Mouse (Mus musculus) E14TG2a.4 (cell line): ENCODE measurements at regions not wholly inside any gene's neighbourhood (a gene's known extent, or its start where the extent isn't known, plus 50 kb on each side); places are given as distances from the start of the nearest gene placed in this dataset.
"Not testable (repeated sequence)": the region's sequence is repeated elsewhere in the genome, so short reads cannot be mapped to it uniquely, and the experiment has no call there.

ENCODE experiments used
- H3K27me3 ChIP-seq: 2 replicates; pipeline ENCODE4 v1.6.1; 2014; ENCODE audit warnings: low read length, control low read depth; ENCODE audit not compliant: insufficient read depth
- H3K36me3 ChIP-seq: 2 replicates; pipeline ENCODE4 v1.6.1; 2014; ENCODE audit warnings: low read length, control low read depth; ENCODE audit not compliant: insufficient read depth
- H3K4me1 ChIP-seq: replicated peaks from 2 replicates; pipeline ENCODE4 v1.6.1; 2014; ENCODE audit warnings: low read depth, low read length, control low read depth
- H3K4me3 ChIP-seq: replicated peaks from 2 replicates; pipeline ENCODE4 v1.5.1; 2014; ENCODE audit warnings: mild to moderate bottlenecking, low read length
- H3K9me3 ChIP-seq: 2 replicates; pipeline ENCODE4 v1.6.1; 2014; ENCODE audit warnings: low read length, control low read depth
- CTCF ChIP-seq: conservative IDR thresholded peaks from 2 replicates; pipeline ENCODE4 v1.5.1; 2014; ENCODE audit warnings: low read length
- NANOG ChIP-seq: IDR thresholded peaks from 2 replicates; pipeline ENCODE4 v1.6.1; 2014; ENCODE audit warnings: borderline replicate concordance, low read length, mixed read lengths
- POU5F1 ChIP-seq: IDR thresholded peaks from 2 replicates; pipeline ENCODE4 v1.6.1; 2014; ENCODE audit warnings: low read length, borderline replicate concordance

GRCm38 (mm10) chr13:5641743-5642510 lies 219.4 kb upstream of the Klf6 start:
- H3K27me3 ChIP-seq = no peaks in the 10 kb centered on the region
- no peaks in the 10 kb centered on the region for H3K36me3 ChIP-seq
- peaks cover 20% of the 10 kb centered on the region for H3K9me3 ChIP-seq
- no peak for TF ChIP-seq NANOG
- no peak for TF ChIP-seq CTCF
- no peak for TF ChIP-seq POU5F1
- no peaks in the 10 kb centered on the region for H3K4me1 ChIP-seq
- H3K4me3 ChIP-seq = no peak overlapping the region

- TF ChIP-seq NANOG (no peak), POU5F1 (no peak), CTCF (no peak)
- H3K36me3 ChIP-seq = no peaks in the 10 kb centered on the region
- H3K4me1 ChIP-seq = no peaks in the 10 kb centered on the region
- H3K9me3 ChIP-seq = peaks cover 16% of the 10 kb centered on the region
- H3K27me3 ChIP-seq = no peaks in the 10 kb centered on the region
- H3K4me3 ChIP-seq = no peak overlapping the region
These were observed 213.0 kb upstream of the Klf6 start for GRCm38 (mm10) chr13:5648276-5648675.

GRCm38 (mm10) chr13:5657556-5657955 lies 203.7 kb upstream of the Klf6 start:
- no peaks in the 10 kb centered on the region for H3K4me1 ChIP-seq
- no peak overlapping the region for H3K4me3 ChIP-seq
- H3K27me3 ChIP-seq = no peaks in the 10 kb centered on the region
- H3K36me3 ChIP-seq = no peaks in the 10 kb centered on the region
- no peaks in the 10 kb centered on the region for H3K9me3 ChIP-seq
- TF ChIP-seq CTCF (no peak), NANOG (no peak), POU5F1 (no peak)

GRCm38 (mm10) chr13:5666235-5667007 lies 194.9 kb upstream of the Klf6 start:
- TF ChIP-seq CTCF (no peak), POU5F1 (no peak), NANOG (no peak)
- Histone ChIP-seq H3K36me3 (no peaks in the 10 kb centered on the region), H3K4me1 (peaks cover 5% of the 10 kb centered on the region), H3K27me3 (no peaks in the 10 kb centered on the region), H3K9me3 (no peaks in the 10 kb centered on the region), H3K4me3 (no peak overlapping the region)

GRCm38 (mm10) chr13:5675668-5676067 lies 185.6 kb upstream of the Klf6 start:
- peaks cover 8% of the 10 kb centered on the region for H3K4me1 ChIP-seq
- TF ChIP-seq POU5F1 = no peak
- H3K4me3 ChIP-seq = no peak overlapping the region
- no peaks in the 10 kb centered on the region for H3K27me3 ChIP-seq
- H3K36me3 ChIP-seq = no peaks in the 10 kb centered on the region
- no peaks in the 10 kb centered on the region for H3K9me3 ChIP-seq

- H3K4me1 ChIP-seq = peaks cover 24% of the 10 kb centered on the region
These were observed 171.2 kb upstream of the Klf6 start for GRCm38 (mm10) chr13:5690124-5690523.

GRCm38 (mm10) chr13:5690680-5691079 lies 170.6 kb upstream of the Klf6 start:
- H3K27me3 ChIP-seq = not testable (repeated sequence)
- TF ChIP-seq POU5F1 = peak; percentile 54; the same call in 1 of the 2 replicates
- TF ChIP-seq NANOG = peak; percentile 84; the same call in 1 of the 2 replicates
- Histone ChIP-seq H3K9me3 (peaks cover 35% of the 10 kb centered on the region), H3K36me3 (peaks cover 30% of the 10 kb centered on the region), H3K4me3 (peak overlapping the region; percentile 43), H3K4me1 (peaks cover 26% of the 10 kb centered on the region)

More at GRCm38 (mm10) chr13:5690124-5690523, 171.2 kb upstream of the Klf6 start:
- Histone ChIP-seq H3K9me3 (peaks cover 35% of the 10 kb centered on the region), H3K4me3 (peak overlapping the region; percentile 43), H3K36me3 (peaks cover 30% of the 10 kb centered on the region), H3K27me3 (no peaks in the 10 kb centered on the region)
- no peak for TF ChIP-seq CTCF
- TF ChIP-seq NANOG = peak; percentile 50; the same call in 1 of the 2 replicates

- 0 out of 2 replicates have a peak, but pooled peaks have one; percentile 2 for TF ChIP-seq CTCF
- no peak for TF ChIP-seq NANOG
- Histone ChIP-seq H3K27me3 (no peaks in the 10 kb centered on the region), H3K9me3 (peaks cover 15% of the 10 kb centered on the region), H3K4me3 (no peak overlapping the region), H3K4me1 (peaks cover 38% of the 10 kb centered on the region), H3K36me3 (peaks cover 22% of the 10 kb centered on the region)
These were observed 166.7 kb upstream of the Klf6 start for GRCm38 (mm10) chr13:5694626-5695025.

GRCm38 (mm10) chr13:5695581-5695980 lies 165.7 kb upstream of the Klf6 start:
- H3K4me3 ChIP-seq, H3K27me3 ChIP-seq: not testable (repeated sequence)
- Histone ChIP-seq H3K4me1 (peaks cover 33% of the 10 kb centered on the region), H3K9me3 (peaks cover 20% of the 10 kb centered on the region), H3K36me3 (peaks cover 26% of the 10 kb centered on the region)
